Mouse (Mus musculus) layer of hippocampus, adult 9-11 months (tissue): ENCODE measurements around the gene Aldh1l1.
"Not testable (repeated sequence)": the region's sequence is repeated elsewhere in the genome, so short reads cannot be mapped to it uniquely, and the experiment has no call there.

Experiments used
- DNase-seq: peaks from one replicate; pipeline ENCODE4 v3.0.0; 2022

Gene Aldh1l1

GRCm38 (mm10) chr6:90625207-90625994, 139.2 kb downstream of the Aldh1l1 start:
- no peak for DNase-seq

GRCm38 (mm10) chr6:90627556-90627955, 141.3 kb downstream of the Aldh1l1 start:
- no peak for DNase-seq

GRCm38 (mm10) chr6:90629506-90629905, 143.3 kb downstream of the Aldh1l1 start:
- DNase-seq, result no peak

GRCm38 (mm10) chr6:90630427-90630826, 144.2 kb downstream of the Aldh1l1 start:
- no peak for DNase-seq

- not testable (repeated sequence) for DNase-seq
Measured at GRCm38 (mm10) chr6:90632526-90632925, 146.3 kb downstream of the Aldh1l1 start.

GRCm38 (mm10) chr6:90635081-90635480, 148.9 kb downstream of the Aldh1l1 start:
- DNase-seq, result no peak

- no peak for DNase-seq
Measured at GRCm38 (mm10) chr6:90635611-90636010, 149.4 kb downstream of the Aldh1l1 start.

- no peak for DNase-seq
Measured at GRCm38 (mm10) chr6:90643057-90643456, 156.8 kb downstream of the Aldh1l1 start.

GRCm38 (mm10) chr6:90644965-90645364, 158.7 kb downstream of the Aldh1l1 start:
- DNase-seq, result no peak

- DNase-seq, result no peak
Measured at GRCm38 (mm10) chr6:90648391-90648790, 162.2 kb downstream of the Aldh1l1 start.

- DNase-seq, result no peak
Measured at GRCm38 (mm10) chr6:90649279-90649678, 163.1 kb downstream of the Aldh1l1 start.
